Mouse (Mus musculus) heart, postnatal 0 days (tissue): ENCODE data around the gene Tspan33.

Experiments
- CTCF ChIP-seq: IDR thresholded peaks from 2 replicates; pipeline ENCODE4 v1.5.1; 2016; ENCODE audit warnings: antibody characterized with exemption, control low read depth, low read depth
- EP300 ChIP-seq: IDR thresholded peaks from 2 replicates; pipeline ENCODE4 v1.6.1; 2016; ENCODE audit warnings: antibody characterized with exemption, low read depth

DNA sequence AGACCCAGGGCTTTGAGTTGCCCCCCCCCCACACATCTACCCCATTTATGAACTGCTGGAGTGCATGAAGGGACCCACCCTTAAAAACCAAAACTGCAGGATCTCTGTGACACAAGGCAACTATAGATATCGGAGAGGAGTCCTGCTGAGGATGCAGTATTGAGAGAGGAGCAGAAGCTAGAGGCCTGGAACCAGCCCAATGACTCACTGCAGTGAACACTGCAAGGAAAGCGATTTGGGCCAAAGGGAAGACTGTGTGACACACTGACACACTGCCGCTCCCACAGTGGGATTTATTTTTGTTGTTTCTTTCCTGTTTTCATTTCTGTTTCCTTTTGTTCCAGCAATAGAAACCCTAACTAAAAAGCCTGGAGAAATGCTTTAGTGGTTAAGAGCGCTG lies 8.1 kb upstream of the Tspan33 start:
- no peak for TF ChIP-seq CTCF
- no peak for TF ChIP-seq EP300
